Mouse (Mus musculus) embryonic fibroblast, embryonic 13.5 days (primary cell): ENCODE measurements around the gene Cidec.

Source experiments
- CTCF ChIP-seq: IDR thresholded peaks from 2 replicates; pipeline ENCODE4 v1.5.1; 2011; ENCODE audit warnings: mild to moderate bottlenecking, control low read depth, low read length, moderate library complexity, borderline replicate concordance; ENCODE audit not compliant: insufficient read depth
- POLR2A ChIP-seq: IDR thresholded peaks from 2 replicates; pipeline ENCODE4 v1.6.1; 2011; ENCODE audit warnings: low read depth, mild to moderate bottlenecking, control low read depth, low read length, moderate library complexity

DNA sequence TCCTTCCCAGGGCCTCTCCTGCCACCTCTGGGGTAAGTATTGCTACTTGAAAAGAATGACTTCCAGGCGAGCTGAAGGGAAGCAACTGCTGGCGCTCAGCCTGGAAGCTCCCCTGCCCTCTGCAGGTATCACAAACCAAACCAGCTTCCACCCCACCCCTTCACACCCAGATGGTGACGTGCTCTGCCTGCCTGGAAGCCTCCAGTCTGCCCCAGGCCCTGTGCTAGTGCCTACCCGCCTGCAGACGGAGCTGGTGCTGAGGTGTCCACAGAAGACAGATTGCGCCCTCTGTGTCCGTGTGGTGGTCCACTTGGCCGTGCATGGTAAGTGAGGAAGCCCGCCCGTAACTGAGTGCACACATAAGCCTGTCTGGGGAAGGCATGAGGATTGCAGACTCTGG is 36.5 kb upstream of the Cidec start:
- TF ChIP-seq CTCF (no peak), POLR2A (no peak)
